Mouse (Mus musculus): ENCODE results near the gene CN725425.

- TF ChIP-seq CTCF (IDR thresholded peaks at IDR 0.05; ENCODE audit: low read depth) (no peak), EP300 (IDR thresholded peaks at IDR 0.05; ENCODE audit: low read depth) (no peak)
These were observed 46.7 kb upstream of the CN725425 start for GRCm38 (mm10) chr15:91152592-91152991.

Data from liver, postnatal 0 days (tissue).